Mouse (Mus musculus): ENCODE results near the gene Dapk3.

Gene Dapk3

DNA sequence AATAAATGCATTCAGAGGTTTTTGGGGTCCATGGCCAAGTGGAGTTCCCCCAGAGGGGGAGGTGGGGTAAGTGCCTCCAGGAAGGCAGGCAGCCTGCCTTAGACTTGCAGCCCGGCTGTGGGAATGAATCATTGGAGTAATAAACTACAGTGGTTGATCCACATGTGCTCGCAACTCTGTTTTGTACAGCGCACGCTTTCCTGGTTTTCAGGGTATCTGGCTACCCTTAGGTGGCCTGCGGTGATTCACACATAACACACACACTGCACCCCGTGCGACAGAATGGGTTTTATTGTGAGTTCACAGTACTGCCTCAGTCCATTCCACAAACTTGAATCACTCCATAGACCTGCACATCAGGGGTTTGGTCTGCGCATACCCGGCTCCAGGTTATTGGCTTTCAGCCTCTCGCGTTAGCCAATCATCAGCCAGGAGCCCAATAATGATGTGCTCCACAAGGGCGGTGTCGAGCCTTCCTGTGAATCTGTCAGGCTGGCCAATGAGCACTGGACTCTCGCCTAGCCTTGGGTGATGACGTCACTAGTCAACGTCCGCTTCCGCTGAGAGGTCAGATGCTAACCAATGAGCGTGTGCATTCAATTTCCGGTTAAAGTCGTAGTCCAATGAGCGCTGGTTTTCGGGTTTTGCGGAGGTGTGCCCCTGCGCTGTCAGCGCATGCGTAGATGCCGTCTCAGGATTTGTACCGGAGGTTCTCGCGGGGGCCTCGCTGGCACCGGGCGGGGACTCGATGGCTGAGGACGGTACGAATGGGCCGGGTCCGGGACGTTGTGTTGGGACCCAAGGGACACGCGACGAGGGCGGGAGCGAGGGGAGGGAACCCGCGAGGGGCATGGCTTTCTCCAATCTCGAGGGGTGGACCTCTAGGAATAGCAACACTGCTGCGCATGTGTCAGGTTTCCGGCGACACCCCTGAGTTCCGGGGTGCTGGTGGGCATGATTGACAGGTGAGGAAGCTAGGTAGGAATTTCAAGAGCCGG, at the start of gene Dapk3:
Gene Dapk3 (plus strand): TSS at position 670 of the 998 bp plus-strand sequence.
- DNase-seq: peak; percentile 97 to 99

- peak; percentile 82 to 94 for DNase-seq
Observed at GRCm38 (mm10) chr10:81134181-81134587, 48.6 kb upstream of the Dapk3 start.

DNA sequence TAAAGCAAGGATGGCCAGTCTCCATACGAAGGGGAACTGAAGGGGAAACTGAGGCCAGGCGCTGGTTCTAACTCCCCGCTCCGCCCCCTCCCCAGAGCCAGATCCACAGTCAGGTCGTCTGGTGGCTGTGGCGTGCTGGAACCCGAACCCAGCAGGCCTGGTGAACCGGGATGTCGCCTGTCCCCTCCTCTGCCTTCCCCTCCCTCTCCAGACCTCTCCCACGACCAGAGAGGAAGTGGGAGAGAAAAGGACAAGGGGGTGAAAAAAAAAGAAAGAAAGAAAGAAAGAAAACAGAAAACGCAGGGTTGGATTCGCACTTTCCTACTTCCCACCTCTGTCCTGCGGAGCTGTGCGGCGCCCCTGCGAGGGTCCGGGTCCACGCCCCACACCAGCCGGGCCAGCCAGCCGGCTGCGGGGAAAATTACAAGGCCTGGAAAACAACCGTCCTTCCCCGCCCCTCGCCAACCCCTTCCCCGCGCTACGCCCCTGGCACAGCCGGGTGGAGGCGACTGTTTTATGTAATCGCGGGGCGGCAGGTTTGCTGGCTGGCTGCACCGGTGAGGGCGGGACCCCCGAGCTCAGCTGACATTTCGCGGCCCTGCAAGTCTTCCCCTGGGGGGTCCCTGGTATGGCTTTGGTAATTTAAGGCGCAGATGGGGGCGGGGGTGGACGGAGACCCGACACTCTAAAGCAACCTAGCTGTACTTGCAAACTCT, 47.7 kb upstream of the Dapk3 start, which contains the start of gene Zbtb7a:
Gene Zbtb7a (plus strand): TSS at position 255 of the 716 bp plus-strand sequence.
- DNase-seq: peak; percentile 58 to 86

DNA sequence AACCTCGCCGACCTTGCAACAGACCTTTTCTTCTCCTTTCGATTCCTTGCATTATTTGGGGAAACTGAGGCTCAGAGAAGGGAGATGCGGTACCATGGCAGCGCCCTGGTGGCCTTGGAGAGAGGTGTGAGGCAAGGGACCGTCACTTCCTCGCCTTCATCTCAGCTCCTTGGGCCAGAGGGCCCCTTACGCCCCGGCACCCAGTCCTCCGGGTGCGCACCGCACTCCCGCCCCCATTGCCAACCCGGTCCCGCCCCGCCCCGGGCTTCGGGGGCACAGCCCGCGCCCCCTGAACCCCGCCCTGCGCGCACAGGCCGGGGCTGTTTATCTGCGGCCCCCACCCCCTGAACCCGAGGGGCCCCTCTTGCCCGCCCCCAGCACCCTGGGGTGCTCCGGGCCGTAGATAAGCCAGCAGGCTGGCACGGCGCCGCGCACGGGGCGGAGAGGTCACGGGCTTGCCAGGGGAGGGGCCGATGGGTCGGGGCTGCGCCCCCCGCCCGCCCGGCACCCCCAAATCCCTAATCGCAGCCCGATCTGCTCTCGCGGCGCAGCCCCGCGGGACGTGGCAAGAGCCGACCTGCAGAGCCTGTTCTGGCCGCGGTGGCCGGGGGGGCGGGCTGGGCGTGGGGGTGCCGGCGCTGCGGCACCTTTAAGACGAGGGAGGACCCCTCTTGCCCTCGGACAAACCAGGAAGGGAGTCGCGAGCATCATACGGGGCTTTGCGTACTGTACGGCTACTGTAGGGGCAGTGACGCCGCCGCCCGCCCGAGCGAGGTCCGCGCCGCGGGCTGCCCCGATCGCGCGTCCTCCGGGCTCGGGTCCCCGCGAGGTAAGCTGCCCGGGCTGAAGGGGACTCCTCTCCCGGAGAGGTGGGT, 46.7 kb upstream of the Dapk3 start:
- DNase-seq: peak; percentile 75 to 92

DNA sequence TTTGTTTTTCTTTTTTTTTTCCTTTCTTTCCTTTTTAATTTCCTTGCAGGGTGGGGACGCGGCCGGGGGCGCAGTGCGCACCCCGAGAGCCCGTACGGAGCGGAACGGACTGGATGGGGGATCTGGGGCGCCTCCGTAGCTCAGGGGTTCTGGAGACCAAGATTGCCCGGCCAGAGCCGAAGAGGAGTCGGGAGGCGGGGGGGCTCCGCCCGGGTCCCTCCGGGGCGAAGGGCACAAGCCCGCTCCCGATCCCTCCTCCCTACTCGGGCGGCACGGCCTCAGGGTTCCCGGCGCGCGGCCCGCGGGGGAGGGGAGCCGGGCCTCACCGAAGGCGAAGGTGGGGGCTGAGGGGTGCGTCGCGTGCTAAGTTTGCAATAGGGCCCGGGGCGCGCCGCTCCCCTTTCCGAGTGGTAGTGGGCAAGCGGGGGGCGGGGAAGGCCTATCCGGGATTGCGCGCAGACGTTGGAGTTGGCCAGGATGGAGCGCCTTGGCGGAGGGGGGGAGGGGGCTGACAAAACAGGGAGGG, 46.0 kb upstream of the Dapk3 start:
- peak; percentile 82 to 96 for DNase-seq

GRCm38 (mm10) chr10:81137252-81138130, 45.3 kb upstream of the Dapk3 start:
- peak; percentile 98 to 99 for DNase-seq

- peak; percentile 29 to 74 for DNase-seq
Observed at GRCm38 (mm10) chr10:81138131-81138782, 44.5 kb upstream of the Dapk3 start.

DNA sequence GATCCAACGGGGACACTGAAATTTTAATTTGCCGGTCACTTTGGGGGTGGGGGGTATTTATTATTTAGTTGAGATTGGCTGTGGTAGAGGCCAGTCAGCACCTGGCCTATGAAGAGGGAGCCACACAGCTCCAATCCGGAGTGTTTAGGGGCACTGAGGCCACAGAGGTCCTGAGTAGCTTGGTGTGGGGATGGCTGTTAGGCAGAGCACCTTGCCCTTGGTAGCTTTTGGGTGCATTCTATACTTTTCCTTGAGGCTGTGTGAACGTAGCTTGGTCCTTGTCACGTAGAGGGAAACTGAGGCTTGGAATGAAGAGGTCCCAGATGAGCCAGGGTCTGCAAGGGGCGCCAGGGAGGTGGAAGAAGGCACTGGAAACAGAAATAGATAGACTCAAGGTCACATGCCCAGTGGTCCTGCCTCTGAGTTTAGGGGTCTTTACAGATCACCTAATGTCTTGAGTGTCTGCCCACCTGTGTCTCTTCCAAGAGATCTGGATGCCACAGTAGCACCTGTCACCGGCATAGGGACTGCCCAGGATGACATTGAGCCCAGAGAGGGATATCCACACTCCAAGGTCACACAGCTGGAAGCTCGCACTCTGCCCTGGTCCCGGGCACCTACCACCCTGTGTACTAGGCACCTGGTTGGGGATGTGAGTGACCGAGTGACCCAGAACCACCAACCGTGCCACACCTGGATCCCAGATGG, 43.8 kb upstream of the Dapk3 start:
- no peak for DNase-seq

- DNase-seq: no peak
Observed at GRCm38 (mm10) chr10:81139529-81139846, 43.3 kb upstream of the Dapk3 start.

DNA sequence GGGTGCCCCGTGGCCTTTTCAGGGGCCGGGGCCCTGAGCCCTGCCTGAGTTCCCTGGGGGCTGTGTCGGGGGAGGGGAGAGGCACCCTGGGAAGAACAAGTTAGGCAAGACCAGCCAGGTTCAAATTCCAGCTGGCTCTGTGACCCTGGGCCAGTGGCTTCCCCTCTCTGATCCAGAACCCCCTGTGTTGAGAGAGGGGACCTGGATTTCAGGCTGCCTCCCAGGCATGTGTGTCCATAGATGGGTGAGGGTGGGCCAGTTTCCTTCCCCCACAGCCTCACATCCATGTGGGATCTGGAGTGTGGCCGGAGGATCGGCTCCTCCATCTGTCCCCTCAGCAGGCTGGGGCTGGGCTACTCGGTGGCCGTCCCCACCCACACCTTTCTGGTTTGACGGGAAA, 42.8 kb upstream of the Dapk3 start:
- DNase-seq: peak; percentile 20 to 66

- DNase-seq: peak; percentile 36 to 69
Observed at GRCm38 (mm10) chr10:81140717-81141454, 41.9 kb upstream of the Dapk3 start.

GRCm38 (mm10) chr10:81141455-81142210, 41.2 kb upstream of the Dapk3 start:
- no peak for DNase-seq

- no peak for DNase-seq
Observed at GRCm38 (mm10) chr10:81142551-81142981, 40.2 kb upstream of the Dapk3 start.

DNA sequence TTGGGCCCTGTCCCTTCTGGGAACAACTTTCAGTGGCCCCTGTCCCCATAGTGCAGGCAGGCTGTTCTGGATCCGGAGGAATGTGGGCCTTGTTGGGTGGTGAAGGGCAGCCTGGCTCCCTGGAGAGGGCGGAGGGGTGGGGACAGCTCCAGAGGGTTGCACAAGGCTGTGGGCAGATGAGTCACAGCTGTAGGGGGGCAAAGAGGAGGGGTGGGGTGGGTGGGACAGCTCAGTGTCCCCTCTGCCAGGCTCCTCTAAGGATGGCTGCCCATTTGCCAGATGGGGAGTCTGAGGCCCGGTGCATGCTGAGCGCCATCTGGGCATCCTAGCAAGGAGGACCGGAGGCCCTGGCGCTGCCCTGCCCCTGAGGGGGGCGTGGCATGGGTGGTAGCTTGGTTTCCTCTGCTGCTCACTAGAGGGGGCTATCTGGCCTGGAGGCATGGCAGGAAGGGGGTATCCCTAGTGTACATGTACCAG, 39.6 kb upstream of the Dapk3 start:
- DNase-seq: no peak

- DNase-seq: no peak
Observed at GRCm38 (mm10) chr10:81143845-81144437, 38.9 kb upstream of the Dapk3 start.

DNA sequence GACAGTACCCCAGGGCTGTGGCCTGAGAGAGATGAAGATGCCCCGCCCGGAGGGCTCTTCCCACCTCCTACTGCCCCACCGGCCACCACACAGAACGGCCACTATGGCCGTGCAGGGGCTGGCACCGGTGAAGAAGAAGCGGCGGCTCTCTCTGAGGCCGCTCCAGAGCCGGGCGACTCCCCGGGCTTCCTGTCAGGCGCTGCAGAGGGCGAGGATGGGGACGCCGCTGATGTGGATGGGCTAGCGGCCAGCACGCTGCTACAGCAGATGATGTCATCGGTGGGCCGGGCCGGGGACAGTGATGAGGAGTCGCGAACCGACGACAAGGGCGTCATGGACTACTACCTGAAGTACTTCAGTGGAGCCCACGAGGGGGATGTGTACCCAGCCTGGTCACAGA, 38.1 kb upstream of the Dapk3 start:
- peak; percentile 53 to 76 for DNase-seq

DNA sequence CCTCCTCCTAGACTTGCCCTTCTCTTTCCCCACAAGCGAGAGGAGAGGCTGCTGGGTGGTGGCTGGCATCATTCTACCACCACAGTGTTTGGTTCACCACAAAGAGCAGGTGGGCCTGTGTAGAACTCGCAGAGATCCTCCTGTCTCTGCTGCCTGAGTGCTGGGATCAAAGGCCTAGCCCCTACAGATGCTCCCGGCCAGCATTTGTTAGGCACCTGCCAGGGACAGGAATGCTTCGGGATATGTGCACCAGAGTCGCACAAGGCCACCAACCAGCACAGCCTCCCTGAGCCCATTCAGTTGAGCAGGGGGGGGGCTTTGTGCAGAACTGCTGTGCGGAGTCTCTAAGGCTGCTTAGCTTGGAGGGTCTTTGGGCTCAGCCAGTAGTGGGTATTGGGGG, 37.5 kb upstream of the Dapk3 start:
- DNase-seq: no peak

DNA sequence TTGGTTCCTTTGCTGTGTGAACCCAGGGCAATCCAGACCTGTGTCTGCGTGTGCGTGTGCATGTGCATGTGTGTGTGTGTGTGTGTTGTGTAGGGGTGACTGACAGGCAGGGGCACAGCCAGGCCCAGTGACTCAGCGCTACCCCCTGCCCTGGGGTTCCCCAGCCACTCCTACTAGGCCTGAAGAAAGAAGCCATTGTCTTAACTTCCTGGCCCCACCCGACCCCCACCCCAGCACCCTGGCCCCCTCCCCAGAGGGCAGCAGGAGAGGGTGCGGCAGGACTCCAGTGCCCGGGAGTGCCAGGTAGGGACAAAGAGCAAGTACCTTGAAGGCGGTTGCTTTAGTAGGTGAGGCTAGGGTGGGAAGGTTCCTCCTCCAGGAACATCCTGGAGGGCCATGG, 37.0 kb upstream of the Dapk3 start:
- DNase-seq: no peak
